9 mouse cellular contexts compared by ENCODE assay signal in genomic region chr6:48538841-48539737, GRCm38 (mm10). TPM values are rescaled to one million over a fixed set of nuclear protein-coding genes. Genes with fewer than 3 reads are reported as not detected.
DNase-seq lines count a peak whose midpoint lies in the region; ATAC-seq and TF ChIP-seq lines count a peak whose summit lies in the region.
"Had no signal": no experiment of that assay in that cellular context is flagged by ENCODE, and none has a peak within 500 bp of the region (broad histone marks: within the 10 kb centered on the region; RNA-seq: fewer than 3 reads in every experiment).

No protein-coding gene starts in this region.

- no peak overlapping the region for H3K4me3 ChIP-seq in thymus, adult 2 months (ENCODE audit: control insufficient read depth, insufficient read depth, low read length)
- peak overlapping the region; percentile 37 for H3K4me3 ChIP-seq in cerebellum, adult 2 months (replicated peaks; ENCODE audit: insufficient read depth, low read depth, low read length)
- no peak overlapping the region for H3K4me3 ChIP-seq in limb, embryonic 11.5 days (ENCODE audit: low read depth, low read length)
- H3K4me3 ChIP-seq in testis, adult 2 months (ENCODE audit: control insufficient read depth, low read depth, low read length), result no peak overlapping the region
- H3K4me3 ChIP-seq: embryonic facial prominence, embryonic 12.5 days had no signal

- H3K27me3 ChIP-seq in thymus, adult 2 months (ENCODE audit: control insufficient read depth, insufficient read depth, low read length), result no peaks in the 10 kb centered on the region
- H3K27me3 ChIP-seq in cerebellum, adult 2 months (ENCODE audit: control insufficient read depth, insufficient read depth, low read length), result no peaks in the 10 kb centered on the region
- H3K27me3 ChIP-seq in limb, embryonic 11.5 days (ENCODE audit: control insufficient read depth, insufficient read depth, low read length), result no peaks in the 10 kb centered on the region
- H3K27me3 ChIP-seq in testis, adult 2 months (ENCODE audit: control insufficient read depth, insufficient read depth, low read length), result no peaks in the 10 kb centered on the region
- H3K27me3 ChIP-seq: embryonic facial prominence, embryonic 12.5 days had no signal

- no peaks in the 10 kb centered on the region for H3K9me3 ChIP-seq in limb, embryonic 11.5 days (ENCODE audit: control insufficient read depth, low read length)
- H3K9me3 ChIP-seq: embryonic facial prominence, embryonic 12.5 days had no signal

- H3K4me1 ChIP-seq in thymus, adult 2 months (replicated peaks; ENCODE audit: control insufficient read depth, insufficient read depth, low read length), result no peaks in the 10 kb centered on the region
- H3K4me1 ChIP-seq in cerebellum, adult 2 months (ENCODE audit: control insufficient read depth, insufficient read depth, low read length), result peaks cover 13% of the 10 kb centered on the region
- H3K4me1 ChIP-seq in limb, embryonic 11.5 days (ENCODE audit: control insufficient read depth, insufficient read depth, low read length), result peaks cover 29% of the 10 kb centered on the region
- peaks cover 17% of the 10 kb centered on the region for H3K4me1 ChIP-seq in testis, adult 2 months (ENCODE audit: control insufficient read depth, insufficient read depth, low read length)

- DNase-seq in thymus, adult 2 months, result peak; percentile 71
- no peak for DNase-seq in thymus, adult 18-20 months
- peak; percentile 80 to 84 for DNase-seq in cerebellum, adult 2 months
- peak; percentile 87 for DNase-seq in forelimb bud, embryonic 11.5 days (ENCODE audit: low read depth, low spot score)
- DNase-seq in hindlimb bud, embryonic 11.5 days (ENCODE audit: extremely low spot score, low read depth, low spot score), result peak; percentile 70
- DNase-seq in limb, embryonic 11.5 days (ENCODE audit: low spot score), result peak; percentile 82
- peak; percentile 74 for DNase-seq in neural tube, embryonic 10.5 days (ENCODE audit: extremely low spot score, low spot score)

- 81% methylated on average over 5 of the region's 5 CpGs for WGBS in thymus, adult 2 months
- WGBS in cerebellum, adult 2 months, result 50% methylated on average over 5 of the region's 5 CpGs
- 69% methylated on average over 5 of the region's 5 CpGs for WGBS in limb, embryonic 11.5 days

- TF ChIP-seq CTCF in thymus, adult 2 months (IDR thresholded peaks at IDR 0.05; ENCODE audit: borderline replicate concordance, control insufficient read depth, extremely low read depth, insufficient read depth, low read length, poor library complexity), result no peak
- peak; percentile 68 for TF ChIP-seq CTCF in cerebellum, adult 2 months (IDR thresholded peaks at IDR 0.05; ENCODE audit: borderline replicate concordance, insufficient read depth, low read depth, low read length)
- TF ChIP-seq CTCF in testis, adult 2 months (IDR thresholded peaks at IDR 0.05; ENCODE audit: control insufficient read depth, insufficient read depth, insufficient replicate concordance, low read depth, low read length), result peak; percentile 13; the same call in 1 of the 2 replicates

- H3K27ac ChIP-seq in thymus, adult 2 months (ENCODE audit: control insufficient read depth, insufficient read depth, low read length), result no peak overlapping the region
- peak overlapping the region; percentile 18; the same call in 1 of the 2 replicates for H3K27ac ChIP-seq in cerebellum, adult 2 months (ENCODE audit: insufficient read depth, low read length)
- H3K27ac ChIP-seq in limb, embryonic 11.5 days (replicated peaks; ENCODE audit: low read depth, low read length), result no peak overlapping the region
- H3K27ac ChIP-seq in testis, adult 2 months (ENCODE audit: control insufficient read depth, insufficient read depth, low read depth, low read length), result no peak overlapping the region
- H3K27ac ChIP-seq: embryonic facial prominence, embryonic 12.5 days had no signal

- ATAC-seq in limb, embryonic 11.5 days (ENCODE audit: insufficient number of reproducible peaks, low FRiP score, low TSS enrichment, low read depth), result no peak

- TF ChIP-seq POLR2A in thymus, adult 2 months (IDR thresholded peaks at IDR 0.05; ENCODE audit: control insufficient read depth, extremely low read depth, insufficient read depth, low read length, poor library complexity), result no peak
- TF ChIP-seq POLR2A in cerebellum, adult 2 months (IDR thresholded peaks at IDR 0.05; ENCODE audit: borderline replicate concordance, insufficient read depth, low read length), result no peak
- no peak for TF ChIP-seq POLR2A in testis, adult 2 months (IDR thresholded peaks at IDR 0.05; ENCODE audit: control insufficient read depth, low read depth, low read length)

- H3K9ac ChIP-seq in limb, embryonic 11.5 days (ENCODE audit: low read length), result no peak overlapping the region
- H3K9ac ChIP-seq: embryonic facial prominence, embryonic 12.5 days had no signal

- H3K4me2 ChIP-seq in limb, embryonic 11.5 days (ENCODE audit: low read depth, severe bottlenecking), result no peak overlapping the region

- no peaks in the 10 kb centered on the region for H3K36me3 ChIP-seq in thymus, adult 2 months (ENCODE audit: control insufficient read depth, insufficient read depth, low read length)
- H3K36me3 ChIP-seq in limb, embryonic 11.5 days (ENCODE audit: control insufficient read depth, insufficient read depth, low read length), result no peaks in the 10 kb centered on the region
- H3K36me3 ChIP-seq in testis, adult 2 months (ENCODE audit: control insufficient read depth, insufficient read depth, low read length), result no peaks in the 10 kb centered on the region
- H3K36me3 ChIP-seq: embryonic facial prominence, embryonic 12.5 days had no signal

RNA-seq across cellular contexts. Expression of gene Atp6v0e2, which starts 1.7 kb away (rescaled TPM):
- polyA plus RNA-seq in thymus, adult 2 months (2012; rRNA removed), result 3.3 and 4.7 TPM in 2 replicates
- polyA plus RNA-seq in cerebellum, adult 2 months (2012; rRNA removed), result 459 and 460 TPM in 2 replicates
- 4.0 and 4.1 TPM in 2 replicates for polyA plus RNA-seq in limb, embryonic 11.5 days (2014; fragmentation: Nextera tagmentation; extraction: Ambion mirVana)
- polyA plus RNA-seq in testis, adult 2 months (2012; rRNA removed), result 18.7 and 20.4 TPM in 2 replicates

RNA-seq across cellular contexts. Expression of gene Lrrc61, which starts 15.5 kb away (rescaled TPM):
- 41.4 and 58.7 TPM in 2 replicates for polyA plus RNA-seq in thymus, adult 2 months (2012; rRNA removed)
- 30.0 and 33.1 TPM in 2 replicates for polyA plus RNA-seq in cerebellum, adult 2 months (2012; rRNA removed)
- 12.4 and 14.6 TPM in 2 replicates for polyA plus RNA-seq in limb, embryonic 11.5 days (2014; fragmentation: Nextera tagmentation; extraction: Ambion mirVana)
- 54.3 and 54.4 TPM in 2 replicates for polyA plus RNA-seq in testis, adult 2 months (2012; rRNA removed)

RNA-seq across cellular contexts. Expression of gene Rarres2, which starts 33.5 kb away (rescaled TPM):
- polyA plus RNA-seq in thymus, adult 2 months (2012; rRNA removed), result 17.5 and 28.8 TPM in 2 replicates
- 13.7 and 21.6 TPM in 2 replicates for polyA plus RNA-seq in cerebellum, adult 2 months (2012; rRNA removed)
- 4.3 and 5.6 TPM in 2 replicates for polyA plus RNA-seq in limb, embryonic 11.5 days (2014; fragmentation: Nextera tagmentation; extraction: Ambion mirVana)
- polyA plus RNA-seq in testis, adult 2 months (2012; rRNA removed), result 10.5 and 11.0 TPM in 2 replicates

RNA-seq across cellular contexts. Expression of gene Gm45021, which starts 50.3 kb away (rescaled TPM):
- not detected in 2 replicates for polyA plus RNA-seq in thymus, adult 2 months (2012; rRNA removed)
- polyA plus RNA-seq in cerebellum, adult 2 months (2012; rRNA removed), result not detected in 2 replicates
- not detected in 2 replicates for polyA plus RNA-seq in limb, embryonic 11.5 days (2014; fragmentation: Nextera tagmentation; extraction: Ambion mirVana)
- not detected in 2 replicates for polyA plus RNA-seq in testis, adult 2 months (2012; rRNA removed)
- polyA plus RNA-seq: embryonic facial prominence, embryonic 12.5 days had no signal

RNA-seq across cellular contexts. Expression of gene Repin1, which starts 54.6 kb away (rescaled TPM):
- 35.3 and 40.2 TPM in 2 replicates for polyA plus RNA-seq in thymus, adult 2 months (2012; rRNA removed)
- 98.5 and 109 TPM in 2 replicates for polyA plus RNA-seq in cerebellum, adult 2 months (2012; rRNA removed)
- polyA plus RNA-seq in limb, embryonic 11.5 days (2014; fragmentation: Nextera tagmentation; extraction: Ambion mirVana), result 42.8 and 46.1 TPM in 2 replicates
- 16.8 and 17.8 TPM in 2 replicates for polyA plus RNA-seq in testis, adult 2 months (2012; rRNA removed)

Comparison
In these comparisons a context has a peak if more than half of its experiments do, and no peak if none do; other contexts are left out.
1. DNase-seq: peak in thymus, adult 2 months (single experiment), cerebellum, adult 2 months (2 of 2), forelimb bud, embryonic 11.5 days (single experiment), hindlimb bud, embryonic 11.5 days (single experiment), limb, embryonic 11.5 days (single experiment) and neural tube, embryonic 10.5 days (single experiment); none in thymus, adult 18-20 months (0 of 2).
2. RNA of gene Atp6v0e2, which starts 1.7 kb away (polyA plus RNA-seq): 459 to 460 TPM in cerebellum, adult 2 months; 18.7 to 20.4 TPM in testis, adult 2 months, 3.3 to 4.7 TPM in thymus, adult 2 months and 4.0 to 4.1 TPM in limb, embryonic 11.5 days; every median in the first group is over 10 times any median in the second.